Mouse (Mus musculus) forebrain, postnatal 0 days (tissue): Measurements from ENCODE around the gene Jmjd1c. TPM values are rescaled to one million over a fixed set of nuclear protein-coding genes. Genes with fewer than 3 reads are reported as not detected.

Experiments used
- ATAC-seq: fragments of 200-750 bp; cut with Nextera tagmentation; 2 replicates; pipeline ENCODE4 v1.8.0; 2017; ENCODE audit warnings: mild to moderate bottlenecking, moderate library complexity
- DNase-seq: peaks from one replicate; pipeline ENCODE4 v3.0.0-alpha.2; 2015
- H3K27ac ChIP-seq: fragments of 300-500 bp; sonication (generic); 2 replicates; pipeline ENCODE4 v1.5.1; 2014; ENCODE audit warnings: low read depth, mild to moderate bottlenecking, antibody characterized with exemption, low read length, moderate library complexity, mixed read lengths
- H3K27me3 ChIP-seq: fragments of 300-500 bp; sonication (generic); 2 replicates; pipeline ENCODE4 v1.6.1; 2014; ENCODE audit warnings: mild to moderate bottlenecking, low read length, mixed read lengths; ENCODE audit not compliant: insufficient read depth
- H3K36me3 ChIP-seq: fragments of 300-500 bp; sonication (generic); 2 replicates; pipeline ENCODE4 v1.6.1; 2014; ENCODE audit warnings: mild to moderate bottlenecking, moderate library complexity; ENCODE audit not compliant: insufficient read depth
- H3K4me1 ChIP-seq: fragments of 300-500 bp; sonication (generic); 2 replicates; pipeline ENCODE4 v1.6.1; 2014; ENCODE audit warnings: antibody characterized with exemption; ENCODE audit not compliant: insufficient read depth
- H3K4me2 ChIP-seq: fragments of 300-500 bp; sonication (generic); 2 replicates; pipeline ENCODE4 v1.6.1; 2014; ENCODE audit warnings: low read depth, mild to moderate bottlenecking, moderate library complexity
- H3K4me3 ChIP-seq: fragments of 300-500 bp; sonication (generic); 2 replicates; pipeline ENCODE4 v1.5.1; 2014; ENCODE audit warnings: low read depth, low read length, mixed read lengths
- H3K9ac ChIP-seq: fragments of 300-500 bp; sonication (generic); 2 replicates; pipeline ENCODE4 v1.6.1; 2014; ENCODE audit warnings: mild to moderate bottlenecking
- H3K9me3 ChIP-seq: fragments of 300-500 bp; sonication (generic); 2 replicates; pipeline ENCODE4 v1.6.1; 2016; ENCODE audit warnings: low read length
- CTCF ChIP-seq: sonication (generic); IDR thresholded peaks from 2 replicates; pipeline ENCODE4 v1.5.1; 2016; ENCODE audit warnings: antibody characterized with exemption, control low read depth, low read depth
- WGBS: fragments of 180-500 bp; shearing (Covaris S2); extraction: QIAGEN DNeasy Blood & Tissue Kit; methylation state at CpG from one replicate; pipeline ENCODE4 v1.1.7; 2014; 5-methylcytosine and 5-hydroxymethylcytosine counted together
- polyA plus RNA-seq: library from polyadenylated mRNA; unstranded; fragments of >200 nt; fragmentation: Nextera tagmentation; extraction: Ambion mirVana; gene quantifications from 2 replicates; pipeline ENCODE4 v1.2.1, GENCODE M21; 2015
- total RNA-seq: library from RNA; depleted of rRNA; stranded (reverse); fragments of >200 nt; gene quantifications from 2 replicates; pipeline ENCODE4 v1.2.3, GENCODE M21; 2014

Jmjd1c gene
- total and polyA plus RNA-seq, 2 experiments from 2014 or later, result 44.4 to 76.8 TPM

DNA sequence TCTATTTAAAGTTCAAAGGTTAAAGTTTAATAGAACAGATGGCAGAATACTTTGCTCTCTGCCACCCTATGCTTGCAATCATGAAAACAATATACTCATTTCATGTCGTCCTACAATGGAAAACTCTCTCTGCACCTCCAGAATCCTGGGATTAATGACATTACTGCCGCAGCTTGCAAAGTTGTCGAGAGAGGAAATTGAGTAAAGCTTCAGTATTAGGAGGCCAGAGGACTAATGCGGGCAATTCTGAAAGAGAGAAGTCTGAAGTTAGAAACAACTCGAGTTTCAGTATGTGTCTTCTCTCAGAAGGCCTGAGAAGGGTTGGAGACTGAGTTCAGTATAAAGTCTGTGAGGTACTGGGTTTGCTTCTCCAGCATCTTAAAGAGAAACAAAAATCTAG, 84.9 kb downstream of the Jmjd1c start:
- no peaks in the 10 kb centered on the region for H3K9me3 ChIP-seq
- no peak overlapping the region for H3K4me3 ChIP-seq
- ATAC-seq (no peak), DNase-seq (no peak)
- no peak overlapping the region for H3K27ac ChIP-seq
- no peaks in the 10 kb centered on the region for H3K27me3 ChIP-seq
- no peak overlapping the region for H3K9ac ChIP-seq
- no peak for TF ChIP-seq CTCF
- H3K4me1 ChIP-seq, result 0 out of 2 replicates have a peak, but pooled peaks cover 5% of the 10 kb centered on the region
- 74% methylated on average over 5 of the region's 5 CpGs for WGBS
- no peak overlapping the region for H3K4me2 ChIP-seq
- no peaks in the 10 kb centered on the region for H3K36me3 ChIP-seq

DNA sequence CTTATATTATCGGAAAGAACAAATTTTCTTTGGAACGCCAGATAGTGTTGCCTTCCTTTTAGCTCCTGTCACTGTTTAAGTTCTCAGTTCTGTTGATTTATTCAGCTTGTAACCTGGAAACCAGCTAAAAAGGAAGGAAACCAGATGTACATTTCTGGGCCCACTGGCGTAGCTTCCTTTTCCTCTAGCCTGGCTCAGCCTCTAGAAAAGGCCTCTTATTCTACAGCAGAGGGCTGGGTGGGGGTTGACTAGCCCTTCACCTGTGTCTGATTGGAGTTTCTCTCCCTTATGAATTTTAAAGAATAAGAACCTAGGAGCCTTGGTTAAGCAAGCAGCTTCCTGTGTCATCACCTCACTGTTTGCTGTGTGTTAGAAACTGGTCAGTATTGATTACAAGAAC, 86.7 kb downstream of the Jmjd1c start:
- H3K36me3 ChIP-seq, result no peaks in the 10 kb centered on the region
- no peak for ATAC-seq
- H3K4me1 ChIP-seq, result peaks cover 14% of the 10 kb centered on the region
- no peaks in the 10 kb centered on the region for H3K27me3 ChIP-seq
- H3K4me2 ChIP-seq, result no peak overlapping the region
- no peak overlapping the region for H3K4me3 ChIP-seq
- WGBS, result 65% methylated on average over 3 of the region's 3 CpGs
- H3K27ac ChIP-seq, result 0 out of 2 replicates have a peak overlapping the region, but pooled peaks have one; percentile 1
- TF ChIP-seq CTCF, result no peak
- H3K9me3 ChIP-seq, result no peaks in the 10 kb centered on the region
- DNase-seq, result no peak
- H3K9ac ChIP-seq, result no peak overlapping the region

DNA sequence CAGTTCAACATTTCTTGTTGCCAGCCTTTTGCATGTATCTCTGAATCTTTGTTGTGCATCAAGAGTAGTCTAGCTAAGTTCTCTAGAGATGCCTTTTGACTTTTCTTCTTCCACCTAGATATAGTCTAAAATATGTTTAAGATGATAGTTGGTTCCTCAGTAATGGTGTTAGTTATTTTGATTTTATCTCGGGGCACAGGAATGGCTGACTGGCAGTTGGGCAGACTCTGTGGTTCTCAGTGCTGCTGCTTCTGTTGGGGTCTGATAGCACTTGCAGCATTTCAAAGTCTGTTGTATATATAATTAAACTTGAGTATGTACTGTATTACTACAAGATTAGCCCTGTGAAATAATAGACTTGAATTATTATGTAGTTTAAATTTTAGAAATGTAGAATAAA, 87.2 kb downstream of the Jmjd1c start:
- ATAC-seq, result no peak
- H3K4me2 ChIP-seq, result no peak overlapping the region
- H3K4me1 ChIP-seq, result peaks cover 17% of the 10 kb centered on the region
- no peak overlapping the region for H3K9ac ChIP-seq
- WGBS, result 52% methylated on average over 1 of the region's 1 CpGs
- TF ChIP-seq CTCF, result no peak
- no peak for DNase-seq
- 0 out of 2 replicates have a peak overlapping the region, but pooled peaks have one; percentile 1 for H3K27ac ChIP-seq
- no peaks in the 10 kb centered on the region for H3K36me3 ChIP-seq
- no peak overlapping the region for H3K4me3 ChIP-seq
- no peaks in the 10 kb centered on the region for H3K27me3 ChIP-seq
- H3K9me3 ChIP-seq, result no peaks in the 10 kb centered on the region

DNA sequence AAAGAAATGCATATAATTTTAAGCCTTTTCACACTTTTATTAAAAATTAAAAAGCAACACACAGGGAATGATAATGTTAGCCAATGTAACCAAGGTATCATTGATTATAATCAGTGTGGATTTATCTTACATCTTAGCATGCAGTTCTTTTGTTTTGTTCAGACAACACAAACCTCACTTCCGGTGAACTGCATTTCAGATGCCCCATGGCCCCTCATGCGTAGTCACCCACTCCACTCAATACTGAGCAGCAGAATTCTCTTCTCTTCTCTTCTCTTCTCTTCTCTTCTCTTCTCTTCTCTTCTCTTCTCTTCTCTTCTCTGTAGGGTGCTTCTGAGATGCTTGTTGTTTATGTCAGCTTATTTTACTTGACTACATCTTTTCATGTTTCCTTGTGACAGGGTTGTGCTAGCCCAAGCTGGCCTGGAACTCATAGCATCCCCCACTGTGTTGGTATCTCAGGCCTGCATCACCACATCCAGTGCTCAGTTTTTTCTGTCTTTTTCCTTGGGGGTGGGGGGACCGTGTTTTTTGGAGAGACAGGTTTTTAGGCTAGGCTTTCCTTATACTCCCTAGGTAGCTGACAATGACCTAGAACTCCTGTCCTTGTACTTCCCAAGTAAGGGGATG, 88.6 kb downstream of the Jmjd1c start:
- no peak overlapping the region for H3K9ac ChIP-seq
- H3K27ac ChIP-seq, result no peak overlapping the region
- no peak for ATAC-seq
- WGBS, result 47% methylated on average over 3 of the region's 3 CpGs
- no peak for DNase-seq
- no peaks in the 10 kb centered on the region for H3K36me3 ChIP-seq
- H3K27me3 ChIP-seq, result no peaks in the 10 kb centered on the region
- no peak overlapping the region for H3K4me3 ChIP-seq
- H3K4me1 ChIP-seq, result peaks cover 21% of the 10 kb centered on the region
- no peaks in the 10 kb centered on the region for H3K9me3 ChIP-seq
- TF ChIP-seq CTCF, result no peak
- no peak overlapping the region for H3K4me2 ChIP-seq

DNA sequence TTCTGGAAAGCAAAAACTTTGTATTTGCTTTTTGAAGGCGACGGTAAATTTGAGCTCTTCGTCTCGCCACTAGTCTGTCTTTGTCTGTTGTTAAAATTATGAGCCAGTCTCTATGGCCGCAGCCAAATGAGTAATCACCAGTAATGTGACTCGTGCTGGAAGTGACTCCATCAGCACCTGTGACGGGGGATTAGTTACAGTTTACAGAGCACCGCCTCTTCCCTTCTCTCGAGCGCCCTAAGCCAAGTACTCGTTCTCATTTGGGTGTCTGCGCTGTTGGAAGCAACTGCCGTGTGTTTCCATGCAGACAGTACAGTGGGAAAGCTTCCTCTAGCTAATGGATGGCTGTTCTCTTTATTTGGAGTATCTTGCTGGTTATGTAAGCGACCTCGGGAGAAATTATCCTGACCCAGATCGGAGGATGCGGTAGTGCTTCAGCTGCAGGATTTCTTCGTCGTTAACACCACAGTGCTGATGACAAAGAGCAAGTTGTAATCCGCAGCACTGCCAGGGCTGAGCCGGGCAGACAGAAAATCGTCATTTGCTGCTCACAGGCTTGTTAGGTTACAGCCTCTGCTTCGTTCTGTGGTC, 89.7 kb downstream of the Jmjd1c start:
- peaks cover 21% of the 10 kb centered on the region for H3K4me1 ChIP-seq
- peak; percentile 95 for ATAC-seq
- under 1% methylated on average over 23 of the region's 23 CpGs for WGBS
- H3K9ac ChIP-seq, result peak overlapping the region; percentile 64
- H3K27me3 ChIP-seq, result no peaks in the 10 kb centered on the region
- peak overlapping the region; percentile 90 for H3K27ac ChIP-seq
- TF ChIP-seq CTCF, result peak; percentile 17; the same call in 1 of the 2 replicates
- peak; percentile 85 for DNase-seq
- peak overlapping the region; percentile 53 for H3K4me2 ChIP-seq
- H3K36me3 ChIP-seq, result no peaks in the 10 kb centered on the region
- no peaks in the 10 kb centered on the region for H3K9me3 ChIP-seq
- peak overlapping the region; percentile 49 for H3K4me3 ChIP-seq

DNA sequence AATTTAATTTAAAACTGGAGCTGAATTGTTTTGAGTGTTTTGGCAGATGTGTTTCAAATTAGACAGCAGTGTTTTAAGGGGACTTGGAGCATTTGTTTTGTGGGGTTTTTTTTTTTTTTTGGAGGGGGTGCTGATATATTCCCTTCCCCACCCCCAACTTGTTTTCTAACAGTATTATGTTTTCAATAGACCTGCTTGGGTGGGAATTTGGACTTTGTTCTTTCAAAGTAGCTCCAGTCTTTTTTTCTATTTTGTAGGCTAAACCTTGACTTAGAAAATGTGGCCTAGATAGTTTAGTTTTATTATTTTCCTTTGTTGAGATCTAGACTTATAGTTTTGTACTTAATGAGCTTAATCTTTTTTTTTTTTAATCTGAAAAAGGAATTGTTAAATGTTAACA, 90.6 kb downstream of the Jmjd1c start:
- Histone ChIP-seq H3K4me2 (peak overlapping the region; percentile 53), H3K9ac (peak overlapping the region; percentile 64), H3K4me3 (peak overlapping the region; percentile 49), H3K4me1 (peaks cover 21% of the 10 kb centered on the region), H3K27ac (peak overlapping the region; percentile 90), H3K9me3 (no peaks in the 10 kb centered on the region), H3K27me3 (no peaks in the 10 kb centered on the region), H3K36me3 (no peaks in the 10 kb centered on the region)
- ATAC-seq, result no peak
- DNase-seq, result no peak
- TF ChIP-seq CTCF, result no peak

DNA sequence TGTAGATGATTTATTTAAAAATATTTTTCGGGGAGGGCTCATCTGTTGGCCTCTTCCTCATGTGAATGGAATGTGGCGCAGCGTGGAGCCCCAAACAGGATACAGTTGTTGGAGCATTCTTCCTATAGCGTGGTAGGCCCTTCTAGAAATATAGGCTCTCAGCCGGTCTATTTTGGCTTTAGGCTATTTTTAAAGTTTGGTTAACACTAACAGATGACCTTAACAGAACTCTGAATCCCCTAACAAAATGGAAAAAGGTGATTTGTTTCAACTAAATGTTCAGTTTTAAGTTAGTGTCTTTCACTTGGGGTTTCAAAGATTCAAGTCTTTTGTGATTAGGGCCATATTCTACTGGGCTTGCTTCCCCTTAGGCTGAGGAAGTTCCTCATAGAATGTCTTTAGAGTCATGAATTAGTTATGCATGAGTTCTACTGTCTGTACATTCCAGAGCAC, 91.1 kb downstream of the Jmjd1c start:
- DNase-seq (peak; percentile 18), ATAC-seq (no peak)
- TF ChIP-seq CTCF, result no peak
- Histone ChIP-seq H3K27me3 (no peaks in the 10 kb centered on the region), H3K9me3 (no peaks in the 10 kb centered on the region), H3K9ac (peak overlapping the region; percentile 35), H3K36me3 (no peaks in the 10 kb centered on the region), H3K4me3 (peak overlapping the region; percentile 49), H3K4me1 (peaks cover 21% of the 10 kb centered on the region), H3K4me2 (peak overlapping the region; percentile 53), H3K27ac (no peak overlapping the region)
- WGBS, result 16% methylated on average over 5 of the region's 5 CpGs
